Mouse (Mus musculus) naive thymus-derived CD4-positive, alpha-beta T cell, adult 2 months (primary cell): ENCODE results near the gene Uba7.

Experiments
- DNase-seq: peaks from one replicate; pipeline ENCODE4 v3.0.0-alpha.2; 2011; ENCODE audit warnings: low read depth

Gene Uba7

DNA sequence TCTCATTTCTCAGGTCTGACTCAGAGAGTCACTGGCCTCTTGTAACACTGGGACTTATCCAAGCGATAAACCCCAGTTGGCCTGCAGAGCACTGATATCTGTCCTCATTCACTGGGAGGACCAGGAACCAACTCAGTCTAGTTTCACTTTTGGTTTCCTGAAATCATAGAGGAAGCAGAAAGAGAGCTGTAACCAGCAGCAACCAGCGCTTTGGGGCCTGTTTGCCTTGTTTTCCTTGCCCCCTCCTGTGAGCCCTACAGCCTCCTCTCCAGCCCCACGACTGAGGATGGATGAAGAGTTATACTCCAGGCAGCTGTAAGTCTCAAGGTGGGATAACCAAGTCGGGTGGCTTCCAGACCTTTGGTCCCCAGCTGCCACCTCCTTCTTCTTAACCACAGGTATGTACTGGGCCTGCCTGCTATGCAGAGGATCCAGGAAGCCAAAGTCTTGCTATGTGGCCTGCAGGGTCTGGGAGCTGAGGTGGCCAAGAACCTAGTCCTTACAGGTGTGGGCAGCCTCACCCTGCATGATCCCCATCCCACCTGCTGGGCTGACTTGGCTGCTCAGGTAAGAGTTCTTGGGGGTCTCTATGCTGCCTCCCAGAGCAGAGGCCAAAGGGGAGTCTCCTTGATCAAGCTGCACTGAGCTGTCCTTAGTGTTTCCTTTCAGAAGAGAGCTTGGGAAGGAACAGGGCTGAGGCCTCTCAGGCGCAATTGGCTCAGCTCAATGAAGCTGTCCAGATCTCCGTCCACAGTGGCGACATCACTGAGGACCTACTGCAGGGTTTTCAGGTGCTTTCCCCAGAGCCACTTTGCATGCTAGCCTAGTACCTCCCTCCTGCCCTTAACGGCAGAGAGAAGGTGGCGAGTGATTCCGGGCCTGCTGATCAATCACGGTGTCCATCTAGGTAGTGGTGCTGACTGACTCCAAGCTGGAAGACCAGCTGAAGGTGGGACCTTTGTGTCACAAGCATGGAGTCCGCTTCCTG is at the start of gene Uba7:
Gene Uba7, plus strand, starts transcription at position 107 of the 988 bp plus-strand sequence.
- DNase-seq = peak; percentile 79

DNA sequence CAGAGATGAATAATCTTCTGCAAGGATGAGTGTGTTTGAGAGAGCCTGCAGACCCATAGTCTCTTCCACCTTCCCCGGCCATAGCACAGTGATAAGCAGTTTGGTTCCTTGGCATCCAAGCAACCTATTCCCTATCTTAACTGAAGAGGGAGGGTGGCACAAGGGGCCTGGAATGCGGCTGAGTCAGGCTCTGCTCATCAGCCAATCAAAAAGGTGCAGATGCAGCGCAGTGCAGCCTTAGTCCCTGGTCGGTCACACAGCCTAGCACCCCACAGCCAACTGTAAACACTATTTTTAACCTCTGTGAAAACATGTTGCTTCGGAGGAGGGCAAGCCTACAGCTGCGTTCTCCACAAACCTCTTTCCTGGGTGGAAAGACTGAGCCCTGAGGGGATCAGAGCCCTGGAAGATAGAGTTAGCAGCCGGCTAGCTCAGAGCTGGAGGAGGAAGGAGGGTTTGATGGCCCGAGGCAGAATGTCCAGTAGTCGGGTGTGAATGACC is 48.3 kb upstream of the Uba7 start:
- no peak for DNase-seq

DNA sequence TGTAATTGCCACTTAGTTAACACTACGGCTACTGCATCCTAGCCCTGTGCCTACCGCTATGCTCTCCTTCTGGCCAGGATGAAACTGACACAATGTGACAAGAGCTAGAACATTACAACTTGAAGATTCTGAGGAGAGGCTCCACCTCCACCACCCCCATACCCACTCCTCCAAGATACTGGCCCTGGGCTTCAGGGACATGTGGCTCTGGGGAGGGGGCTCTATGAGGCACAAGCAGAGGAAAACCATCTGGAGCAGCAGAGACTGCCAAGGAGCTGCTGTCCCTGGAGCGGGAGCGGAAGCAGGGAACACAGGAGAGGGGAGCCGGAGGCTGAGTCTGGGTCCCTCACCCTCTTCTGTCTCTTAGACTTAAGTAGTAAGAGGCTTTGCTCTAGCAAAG is 47.6 kb upstream of the Uba7 start:
- no peak for DNase-seq

DNA sequence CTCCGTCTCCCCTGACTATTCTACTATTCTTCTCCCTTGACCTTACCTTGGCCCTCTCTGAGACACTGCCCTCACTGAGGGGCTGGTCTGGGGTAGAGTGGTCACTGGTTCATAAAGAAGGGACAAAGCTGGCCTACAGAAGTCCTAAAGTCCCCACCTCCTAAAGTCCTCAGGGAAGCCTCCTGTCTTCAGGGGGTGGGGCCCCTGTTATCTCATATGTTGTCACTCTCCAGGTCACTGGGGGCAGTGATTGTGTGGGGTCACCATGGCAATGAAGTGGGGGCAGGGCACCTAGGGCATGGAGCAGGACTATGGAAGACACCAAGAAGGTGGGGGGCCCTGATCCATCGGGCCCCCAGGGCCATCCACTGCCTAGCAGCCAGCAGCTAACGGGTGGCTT is 47.1 kb upstream of the Uba7 start, which contains the start of gene Actl11:
Gene Actl11, plus strand, starts transcription at position 301 of the 400 bp plus-strand sequence.
- DNase-seq = no peak

DNA sequence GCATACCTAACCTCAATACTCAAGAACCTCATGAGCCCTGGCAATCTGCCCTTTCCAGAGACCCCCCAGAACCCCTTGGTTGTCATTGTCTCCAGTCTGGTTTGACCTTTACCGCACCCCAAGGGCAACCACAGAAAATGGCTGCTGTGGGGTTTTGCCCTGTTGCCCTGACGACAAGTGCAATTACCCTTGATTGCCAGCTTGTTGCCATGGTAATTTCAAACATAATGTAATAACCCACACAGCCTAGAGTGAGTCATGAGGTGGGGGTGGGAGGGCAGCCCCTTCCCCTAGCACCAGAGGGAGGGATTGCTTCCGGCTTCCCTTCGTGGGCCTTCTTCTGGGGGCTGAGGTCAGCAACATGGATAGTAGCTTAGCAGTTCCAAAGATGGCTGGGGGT is 43.1 kb upstream of the Uba7 start:
- no peak for DNase-seq

DNA sequence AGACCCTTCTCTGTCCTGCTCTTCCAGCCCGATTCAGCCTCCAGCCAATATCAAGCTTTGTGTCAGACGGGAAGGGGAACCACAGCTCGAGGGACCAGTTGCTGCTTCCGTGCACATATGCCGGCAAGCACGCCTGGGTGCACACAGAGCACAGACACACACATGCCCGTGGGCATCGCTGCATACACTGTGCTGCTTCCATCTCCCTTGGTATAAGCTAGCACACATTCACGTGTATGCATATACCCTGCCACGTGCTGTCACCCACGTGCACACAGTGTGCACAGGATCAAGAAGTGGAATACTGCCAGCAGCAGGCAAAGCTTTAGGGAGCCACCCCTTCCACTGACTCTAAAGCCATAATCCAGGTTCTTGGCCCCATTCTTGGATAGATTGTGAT is 41.2 kb upstream of the Uba7 start:
- no peak for DNase-seq

DNA sequence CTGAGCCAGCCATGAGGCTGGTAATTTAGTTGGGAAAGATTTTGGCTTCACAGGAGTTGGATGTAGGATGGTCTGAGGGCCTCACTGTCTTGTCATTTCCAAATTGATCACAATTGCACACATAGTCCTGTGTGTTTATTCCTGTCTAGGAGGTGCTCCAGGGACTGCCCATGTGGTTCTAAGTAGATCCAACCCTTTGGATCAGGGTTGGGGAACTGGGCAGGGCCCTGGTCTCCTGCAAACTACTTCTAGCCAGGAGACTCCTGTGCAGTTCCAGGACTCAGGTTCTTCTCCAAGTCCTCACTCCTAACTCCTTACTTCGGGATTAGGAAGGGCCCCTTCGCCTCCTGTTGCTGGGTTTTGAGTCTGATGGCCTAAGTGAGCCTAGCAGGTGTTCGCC is 39.9 kb upstream of the Uba7 start, which contains the start of gene Camkv:
Gene Camkv, plus strand, starts transcription at position 301 of the 400 bp plus-strand sequence.
- peak; percentile 24 for DNase-seq

DNA sequence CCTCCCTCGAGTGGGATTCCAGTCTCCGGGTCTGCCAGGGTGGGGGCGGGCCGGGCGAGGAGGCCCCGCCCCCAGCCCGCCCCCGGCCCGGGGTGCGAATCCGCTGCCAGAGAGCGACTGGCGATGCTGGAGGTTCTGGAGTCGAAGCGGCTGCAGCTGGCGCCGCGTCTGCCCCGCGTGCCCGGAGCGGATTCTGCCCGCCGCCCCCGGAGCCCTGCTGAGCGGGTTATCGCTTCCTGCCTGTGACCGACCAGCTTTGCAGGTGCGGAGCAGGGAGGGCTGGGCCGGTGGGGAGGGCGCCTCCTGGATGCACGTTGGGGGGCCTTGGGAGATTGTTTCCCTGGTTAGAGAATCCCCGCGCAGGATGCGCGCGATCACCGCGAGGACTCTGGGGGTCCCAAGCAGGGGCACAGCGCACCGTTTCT is 39.5 kb upstream of the Uba7 start:
- DNase-seq = peak; percentile 47

DNA sequence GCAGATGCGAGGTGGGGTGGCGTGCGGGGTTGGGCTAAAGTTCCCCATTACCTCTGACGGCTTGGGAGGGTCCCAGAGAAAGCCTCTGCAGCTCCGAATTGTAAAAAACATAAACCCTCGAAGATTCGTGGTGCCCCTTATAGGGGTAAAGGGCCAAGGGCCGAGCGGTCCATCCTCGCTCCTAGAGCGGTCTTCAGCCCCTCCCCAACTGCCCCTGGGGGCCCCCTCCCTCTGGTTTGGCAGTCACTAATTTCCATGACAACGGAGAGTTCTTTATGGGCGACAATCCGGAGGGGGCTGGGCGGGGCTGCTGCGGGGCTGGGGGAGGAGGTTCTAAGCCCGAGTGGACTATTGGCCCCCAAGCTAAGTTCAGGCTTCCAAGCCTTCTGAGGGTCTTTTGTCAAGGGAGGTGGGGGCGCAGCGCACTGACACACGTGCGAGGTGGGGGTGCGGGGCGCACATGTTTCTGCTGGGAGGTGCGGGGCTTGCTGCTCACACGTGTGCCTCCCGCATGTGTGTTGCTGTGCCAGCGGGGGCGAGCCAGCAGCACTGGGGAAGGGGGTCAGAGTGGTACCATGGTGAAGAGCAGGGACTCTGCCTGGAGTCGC is 39.0 kb upstream of the Uba7 start:
- peak; percentile 12 for DNase-seq

DNA sequence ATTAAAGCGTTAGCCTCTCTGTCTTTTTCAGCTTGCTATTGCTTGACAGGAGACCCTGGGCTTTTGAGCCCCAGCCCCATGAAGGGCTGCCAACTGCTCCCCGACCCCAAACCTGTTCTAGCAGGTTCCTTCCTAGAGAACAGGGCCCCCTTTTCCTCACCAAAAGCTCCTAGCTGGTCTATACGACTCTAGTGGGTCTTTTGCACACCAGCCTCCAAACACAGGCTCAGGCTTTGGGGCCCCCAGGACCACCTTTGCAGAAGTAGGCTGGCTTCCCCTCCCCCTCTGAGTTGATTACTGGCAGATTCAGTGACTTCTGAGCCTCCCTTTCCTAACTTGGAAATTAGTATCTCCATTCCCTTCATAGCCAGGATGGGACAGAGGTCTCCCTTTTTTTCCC is 38.5 kb upstream of the Uba7 start:
- DNase-seq = no peak

DNA sequence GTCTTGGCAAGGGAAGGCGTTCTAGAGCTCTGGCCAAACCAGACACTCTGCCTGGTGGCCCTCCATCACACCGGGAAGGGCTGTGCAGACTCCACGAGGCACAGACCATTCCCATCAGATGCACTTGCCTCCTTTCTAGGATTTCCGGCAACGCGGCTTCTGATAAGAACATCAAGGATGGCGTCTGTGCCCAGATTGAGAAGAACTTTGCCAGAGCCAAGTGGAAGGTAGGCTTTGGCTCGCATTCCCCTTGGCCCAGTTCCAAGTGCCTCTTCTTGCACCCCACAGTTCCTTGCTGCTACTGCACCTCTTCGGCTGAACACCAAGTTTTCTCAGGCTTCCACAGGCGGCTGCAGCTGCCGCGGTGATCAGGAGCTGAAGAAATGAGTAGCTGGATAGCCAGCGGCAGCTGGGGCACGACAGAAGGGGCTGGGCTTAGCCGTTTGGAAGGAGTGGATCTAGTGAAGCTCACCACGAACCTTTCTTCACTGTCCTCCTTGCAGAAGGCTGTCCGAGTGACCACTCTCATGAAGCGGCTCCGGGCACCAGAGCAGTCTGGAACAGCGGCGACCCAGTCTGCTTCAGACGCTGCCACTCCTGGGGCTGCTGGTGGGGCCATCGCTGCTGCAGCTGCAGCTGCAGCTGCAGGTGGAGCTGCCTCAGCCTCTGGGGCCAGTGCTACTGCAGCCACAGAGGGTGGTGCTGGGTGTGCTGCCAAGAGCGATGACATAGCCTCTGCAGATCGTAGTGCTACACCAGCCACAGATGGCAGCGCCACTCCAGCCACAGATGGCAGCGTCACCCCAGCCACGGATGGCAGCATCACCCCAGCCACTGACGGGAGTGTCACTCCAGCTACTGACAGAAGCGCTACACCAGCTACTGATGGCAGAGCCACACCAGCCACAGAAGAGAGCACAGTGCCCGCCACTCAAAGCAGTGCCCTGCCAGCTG is 27.8 kb upstream of the Uba7 start:
- no peak for DNase-seq

DNA sequence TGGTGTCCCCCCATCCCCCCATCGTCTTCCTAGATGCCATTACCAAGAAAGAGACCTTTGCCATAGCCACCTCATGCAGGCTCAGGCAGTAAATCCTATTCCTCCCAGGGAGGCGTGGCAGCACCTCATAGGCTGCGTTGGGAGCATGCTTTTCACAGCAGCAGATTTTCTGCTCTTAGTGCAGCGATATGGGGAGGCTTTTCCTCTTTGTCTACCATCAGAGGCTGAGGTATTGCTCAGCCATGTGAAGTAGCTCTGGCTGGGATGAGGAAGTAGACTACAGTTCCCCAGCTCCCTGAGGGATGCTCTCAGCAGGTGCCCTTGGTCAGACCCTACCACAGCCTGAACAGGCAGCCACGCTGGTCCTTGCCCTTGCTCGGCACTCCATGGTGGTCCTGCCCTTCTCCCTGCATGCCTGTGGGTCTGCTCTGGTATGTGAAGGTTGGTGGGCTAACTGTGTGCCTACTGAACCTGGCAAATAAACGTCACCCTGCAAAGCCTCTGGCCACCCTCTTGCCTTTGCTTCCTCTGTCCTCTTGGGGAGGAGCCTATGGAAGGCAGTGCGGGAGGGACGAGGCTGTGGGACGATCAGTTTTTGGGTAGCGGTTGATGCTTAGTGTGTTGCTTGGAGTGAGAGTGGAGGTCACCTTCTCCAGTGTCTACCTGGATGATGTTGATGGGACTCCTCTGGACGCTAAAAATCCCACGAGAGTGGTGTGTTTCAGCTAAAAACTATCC is 26.0 kb upstream of the Uba7 start:
- DNase-seq = no peak

DNA sequence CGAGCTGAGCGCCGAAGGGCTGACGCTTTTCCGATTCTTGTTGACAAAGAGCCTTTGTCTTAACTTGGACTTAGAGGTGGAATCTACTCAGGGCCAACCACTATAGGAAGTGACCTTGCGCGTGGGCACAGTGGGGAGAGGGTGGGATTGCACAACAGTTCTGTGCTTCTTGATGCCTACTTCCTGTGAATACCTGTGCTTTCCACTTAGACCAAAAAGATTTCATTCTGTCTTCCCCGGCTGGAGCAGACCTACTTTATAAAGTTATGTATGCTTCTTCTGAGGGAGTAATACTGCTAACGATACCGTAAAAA is 25.4 kb upstream of the Uba7 start, which contains the start of gene Traip:
Gene Traip, plus strand, starts transcription at position 215 of the 314 bp plus-strand sequence.
- no peak for DNase-seq

DNA sequence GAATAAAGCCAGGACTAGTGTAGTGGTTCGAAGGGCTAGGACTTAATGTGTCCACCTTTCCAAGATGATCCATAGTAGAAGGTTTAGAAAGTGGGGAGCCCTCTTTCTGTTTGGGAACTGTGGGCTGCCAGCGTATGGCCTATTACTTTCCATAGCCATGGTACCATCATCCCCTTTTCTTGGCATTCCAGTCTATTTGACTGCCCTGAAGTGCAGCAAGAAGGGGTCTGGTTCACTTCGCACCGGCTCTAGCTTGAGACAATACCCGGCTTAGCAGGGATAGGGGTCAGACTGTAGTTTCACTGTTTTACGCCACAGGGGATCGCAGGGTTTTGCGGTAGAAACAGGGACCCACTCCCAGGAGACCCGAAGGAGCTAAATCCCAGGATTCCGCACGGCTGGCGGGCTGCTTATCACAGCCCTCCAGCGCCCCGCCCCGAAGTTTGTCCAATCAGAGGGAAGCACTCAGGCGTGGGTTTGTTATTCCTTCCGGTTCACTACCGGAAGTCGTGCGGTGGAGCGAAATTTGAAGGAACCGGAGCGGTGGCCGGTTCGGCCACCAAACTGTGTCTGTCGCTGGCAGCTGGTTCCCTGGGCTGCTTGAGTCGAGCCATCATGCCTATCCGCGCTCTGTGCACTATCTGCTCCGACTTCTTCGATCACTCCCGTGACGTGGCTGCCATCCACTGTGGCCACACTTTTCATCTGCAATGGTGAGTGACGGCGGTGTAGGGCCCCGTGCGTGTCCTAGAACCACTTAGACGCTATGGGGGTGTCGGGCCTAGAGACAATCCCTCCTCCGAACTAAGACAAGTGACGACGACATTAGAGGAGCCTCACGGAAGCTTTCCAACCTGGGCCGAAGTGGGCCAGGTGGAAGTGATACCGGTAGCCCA is 24.6 kb upstream of the Uba7 start:
- peak; percentile 85 for DNase-seq

DNA sequence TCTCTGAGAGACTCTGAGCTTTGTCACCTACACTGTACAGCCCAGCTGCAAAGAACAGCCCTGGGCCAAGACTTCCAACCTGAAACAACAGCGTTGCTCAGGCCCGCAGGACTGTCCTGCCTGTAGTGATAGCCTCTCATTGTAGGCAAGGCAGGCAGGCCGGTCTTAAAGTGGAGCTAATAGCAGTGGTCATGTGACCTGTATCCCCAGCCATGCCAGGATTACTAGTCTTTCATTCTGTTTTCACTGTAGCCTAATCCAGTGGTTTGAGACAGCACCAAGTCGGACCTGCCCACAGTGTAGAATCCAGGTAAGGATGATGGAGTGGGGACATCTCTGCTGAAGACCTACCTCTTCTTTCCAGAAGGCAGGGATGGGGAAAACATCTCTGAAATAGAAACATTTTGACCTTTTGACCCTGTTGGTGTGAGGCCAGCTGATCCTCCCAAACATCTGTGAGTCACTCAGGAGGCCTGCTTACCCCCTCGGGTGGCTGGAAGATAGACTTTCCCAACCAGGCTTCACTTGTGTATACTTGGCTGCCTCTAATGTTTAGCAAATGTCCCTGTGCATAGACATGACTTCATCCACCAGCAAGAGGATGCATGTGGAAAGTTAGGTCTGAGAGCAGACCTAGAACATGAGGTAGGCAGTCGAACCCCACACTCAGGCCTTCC is 19.6 kb upstream of the Uba7 start:
- DNase-seq = no peak

DNA sequence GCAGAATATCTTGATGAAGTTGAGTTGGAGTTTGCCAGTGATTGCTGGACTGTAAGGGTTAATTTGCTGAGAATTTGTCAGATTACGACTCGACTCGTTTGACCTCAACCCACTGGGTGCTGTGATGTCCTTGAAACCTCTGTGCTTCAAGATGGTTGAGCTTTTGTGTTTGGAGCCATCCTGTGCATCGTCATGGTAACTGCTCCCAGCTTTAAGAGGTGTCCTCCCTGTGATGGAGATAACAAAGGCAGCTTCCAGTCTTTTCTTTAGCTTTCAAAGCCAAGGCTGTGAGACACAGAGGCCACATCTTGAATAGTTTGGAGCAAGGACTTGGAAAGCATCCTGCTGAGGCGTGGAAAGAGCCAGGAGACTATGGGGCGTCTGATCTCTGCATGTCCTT is 18.2 kb upstream of the Uba7 start:
- DNase-seq = no peak

DNA sequence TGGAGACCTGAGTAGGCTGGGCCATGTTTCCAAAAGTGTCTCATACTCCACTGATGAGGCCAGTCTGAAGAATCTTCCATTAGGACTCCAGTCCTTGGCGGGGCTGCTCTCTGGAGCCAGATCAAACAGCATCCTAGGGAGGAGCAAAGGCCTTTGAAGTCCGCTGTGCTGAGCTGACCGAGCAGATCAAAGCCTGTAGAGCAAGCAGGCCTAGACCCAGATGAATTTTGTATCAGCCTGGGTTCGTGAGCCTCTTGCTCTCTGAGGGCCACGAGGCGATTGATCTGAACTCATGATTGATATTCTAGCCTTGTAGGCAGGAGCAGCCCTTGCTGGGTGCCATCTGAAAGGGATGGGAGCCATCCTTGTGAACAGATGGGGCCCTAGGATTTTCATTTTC is 15.4 kb upstream of the Uba7 start:
- no peak for DNase-seq

DNA sequence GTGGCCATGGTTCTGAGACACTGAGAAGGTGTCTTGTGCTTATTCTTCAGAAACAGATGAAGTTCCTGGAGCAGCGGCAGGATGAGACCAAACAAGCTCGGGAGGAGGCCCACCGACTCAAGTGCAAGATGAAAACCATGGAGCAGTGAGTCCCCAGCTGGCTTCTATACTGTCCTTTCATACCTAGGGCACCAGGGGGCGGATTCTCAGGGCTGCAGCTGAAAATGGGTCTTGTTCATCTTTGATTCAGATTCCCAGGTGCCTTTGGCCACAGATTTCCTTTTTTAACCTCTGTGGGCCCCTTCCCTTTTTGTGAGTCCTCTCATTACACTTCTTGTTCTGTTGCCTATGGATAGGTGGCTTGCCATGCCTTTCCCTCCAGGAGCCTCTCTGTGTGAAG is 14.4 kb upstream of the Uba7 start:
- DNase-seq = no peak

DNA sequence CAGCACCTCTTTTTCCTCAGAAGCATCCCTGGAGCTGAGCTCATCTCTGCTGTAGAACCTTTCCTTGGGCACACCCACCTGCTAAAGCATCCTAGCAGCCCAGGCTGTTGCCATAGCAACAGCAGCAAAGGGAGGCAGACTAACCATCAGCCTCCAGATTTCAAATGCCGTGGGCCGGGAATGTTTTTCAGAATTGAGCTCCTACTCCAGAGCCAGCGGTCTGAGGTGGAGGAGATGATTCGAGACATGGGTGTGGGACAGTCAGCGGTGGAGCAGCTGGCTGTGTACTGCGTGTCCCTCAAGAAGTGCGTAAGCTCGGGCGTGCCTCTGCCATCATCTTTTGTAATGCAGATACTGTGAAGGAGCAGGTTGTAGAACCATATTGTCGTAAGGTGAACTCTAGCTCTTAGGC is 13.9 kb upstream of the Uba7 start:
- no peak for DNase-seq

DNA sequence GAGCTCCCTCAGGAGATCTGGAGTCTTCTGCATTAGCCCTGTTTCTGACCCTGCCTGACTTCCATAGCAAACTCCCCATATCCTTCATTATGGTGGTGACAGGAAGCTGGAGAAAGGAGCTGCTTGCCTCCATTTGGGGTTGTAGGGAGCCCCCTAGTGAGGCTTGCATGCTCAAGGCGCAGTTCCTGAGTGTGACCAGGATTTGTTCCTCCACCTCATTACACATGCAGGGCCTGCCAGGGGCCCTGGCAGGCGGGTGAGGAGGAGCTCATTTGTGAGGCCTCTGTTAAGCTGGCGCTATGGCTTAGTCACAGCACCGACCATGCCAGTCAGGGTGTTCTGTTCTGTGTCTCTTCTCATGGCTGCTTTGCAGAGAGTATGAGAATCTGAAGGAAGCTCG is 13.4 kb upstream of the Uba7 start:
- DNase-seq = no peak
